Mouse (Mus musculus): Measurements from ENCODE around the gene Psg16. TPM values are rescaled to one million over a fixed set of nuclear protein-coding genes. Genes with fewer than 3 reads are reported as not detected.

The Psg16 gene
- total and polyA plus RNA-seq, 3 experiments = 0.23 to 0.67 TPM; not detected in 1

DNA sequence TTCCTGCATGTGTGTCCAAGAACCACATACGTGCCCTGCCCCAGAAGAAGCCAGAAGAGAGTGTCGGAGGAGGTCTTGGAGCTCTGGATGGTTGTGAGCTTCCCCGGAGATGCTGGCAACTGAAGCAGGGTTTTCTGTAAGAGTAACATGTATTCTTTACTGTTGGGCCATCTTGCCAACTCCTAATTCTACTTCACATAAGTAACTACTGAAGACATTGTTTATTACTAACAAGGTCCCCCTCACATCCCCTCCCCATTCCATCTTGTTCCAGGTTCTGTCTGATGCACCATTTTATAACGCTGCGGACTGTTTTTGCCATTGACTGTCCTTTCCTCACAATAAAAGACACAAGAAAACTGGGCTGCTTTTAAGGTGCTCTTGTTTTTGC lies 332 bp upstream of the Psg16 start:
- Histone ChIP-seq H3K4me3 (ENCODE audit: control insufficient read depth in 1 of 2, insufficient read depth in 1 of 2, low read depth in 2 of 2, low read length in 2 of 2) (no peak overlapping the region), H3K4me1 (ENCODE audit: control insufficient read depth in 1 of 2, insufficient read depth in 2 of 2, low read length in 2 of 2) (peaks cover 2 to 5% of the 10 kb centered on the region in 2 experiments; a peak in 2 of 4 replicates), H3K9me3 (replicated peaks; ENCODE audit: insufficient read depth, low read length) (no peaks in the 10 kb centered on the region), H3K27me3 (ENCODE audit: control insufficient read depth in 1 of 2, insufficient read depth in 2 of 2, low read length in 2 of 2) (no peaks in the 10 kb centered on the region), H3K36me3 (ENCODE audit: control insufficient read depth in 1 of 2, insufficient read depth in 2 of 2, low read length in 2 of 2) (peaks cover 0 to 2% of the 10 kb centered on the region in 2 experiments; a peak in 2 of 4 replicates), H3K79me2 (ENCODE audit: control insufficient read depth, insufficient read depth, low read length, poor library complexity) (no peaks in the 10 kb centered on the region), H3K27ac (ENCODE audit: control insufficient read depth, low read depth, low read length) (no peak overlapping the region), H3K9ac (ENCODE audit: control insufficient read depth, low read depth, low read length, poor library complexity, severe bottlenecking) (0 out of 2 replicates have a peak overlapping the region, but pooled peaks have one; percentile 7)
- TF ChIP-seq POLR2AphosphoS5 (IDR thresholded peaks at IDR 0.05; ENCODE audit: borderline replicate concordance, low read depth, low read length) (no peak), MXI1 (IDR thresholded peaks at IDR 0.05; ENCODE audit: low read depth, low read length) (no peak), MAZ (IDR thresholded peaks at IDR 0.05; ENCODE audit: low read depth, low read length) (no peak), NRF1 (IDR thresholded peaks at IDR 0.05; ENCODE audit: insufficient read depth, low read depth, low read length, poor library complexity, severe bottlenecking) (no peak), CHD1 (IDR thresholded peaks at IDR 0.05; ENCODE audit: low read depth, low read length) (no peak), MYB (IDR thresholded peaks at IDR 0.05; ENCODE audit: low read depth, low read length) (no peak), MYC (IDR thresholded peaks at IDR 0.05; ENCODE audit: low read depth, low read length) (no peak), ZMIZ1 (IDR thresholded peaks at IDR 0.05; ENCODE audit: low read depth, low read length) (no peak)
- no peak for DNase-seq (ENCODE audit: low read depth, low spot score)

DNA sequence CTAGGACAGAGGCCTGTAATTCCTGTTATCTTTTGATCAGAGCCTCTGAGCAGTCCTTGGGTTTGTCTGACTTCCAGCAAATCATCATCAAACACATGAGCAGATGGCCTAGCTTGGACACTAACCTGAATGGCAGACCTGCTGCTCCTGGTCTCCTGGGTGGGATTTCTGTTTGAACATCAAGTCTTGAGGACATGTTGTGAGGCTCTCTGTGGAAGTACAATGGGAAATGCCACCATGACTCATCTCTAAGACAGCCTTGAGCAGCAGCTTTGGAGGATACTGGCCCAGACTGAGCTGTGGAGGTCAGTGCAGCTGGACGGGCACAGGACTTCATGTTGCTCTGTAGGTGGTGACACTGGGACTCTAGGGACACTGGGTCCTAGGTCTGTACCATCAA lies 2.7 kb downstream of the Psg16 start:
- Histone ChIP-seq H3K4me3 (ENCODE audit: control insufficient read depth in 1 of 2, insufficient read depth in 1 of 2, low read depth in 2 of 2, low read length in 2 of 2) (no peak overlapping the region), H3K27me3 (ENCODE audit: control insufficient read depth in 1 of 2, insufficient read depth in 2 of 2, low read length in 2 of 2) (no peaks in the 10 kb centered on the region), H3K9ac (ENCODE audit: control insufficient read depth, low read depth, low read length, poor library complexity, severe bottlenecking) (no peak overlapping the region), H3K27ac (ENCODE audit: control insufficient read depth, low read depth, low read length) (no peak overlapping the region), H3K79me2 (ENCODE audit: control insufficient read depth, insufficient read depth, low read length, poor library complexity) (no peaks in the 10 kb centered on the region), H3K4me1 (ENCODE audit: control insufficient read depth in 1 of 2, insufficient read depth in 2 of 2, low read length in 2 of 2) (peaks cover 2 to 5% of the 10 kb centered on the region in 2 experiments; a peak in 2 of 4 replicates), H3K9me3 (replicated peaks; ENCODE audit: insufficient read depth, low read length) (no peaks in the 10 kb centered on the region), H3K36me3 (ENCODE audit: control insufficient read depth in 1 of 2, insufficient read depth in 2 of 2, low read length in 2 of 2) (peaks cover 0 to 2% of the 10 kb centered on the region in 2 experiments; a peak in 2 of 4 replicates)
- TF ChIP-seq USF2 (IDR thresholded peaks at IDR 0.05; ENCODE audit: borderline replicate concordance in 1 of 2, insufficient read depth in 1 of 2, low read depth in 1 of 2, low read length in 2 of 2) (no peak), MYC (IDR thresholded peaks at IDR 0.05; ENCODE audit: low read depth, low read length) (no peak), E2F4 (IDR thresholded peaks at IDR 0.05; ENCODE audit: borderline replicate concordance, low read depth, low read length) (no peak), RAD21 (IDR thresholded peaks at IDR 0.05; ENCODE audit: low read depth, low read length) (no peak), NELFE (IDR thresholded peaks at IDR 0.05; ENCODE audit: low read depth, low read length) (no peak), TAL1 (IDR thresholded peaks at IDR 0.05; ENCODE audit: low read length) (no peak), SMC3 (IDR thresholded peaks at IDR 0.05; ENCODE audit: low read depth, low read length) (no peak), TCF12 (IDR thresholded peaks at IDR 0.05; ENCODE audit: low read depth, low read length) (no peak), MXI1 (IDR thresholded peaks at IDR 0.05; ENCODE audit: low read depth, low read length) (no peak), KAT2A (conservative IDR thresholded peaks at IDR 0.05; ENCODE audit: low read depth, low read length) (no peak), TBP (IDR thresholded peaks at IDR 0.05; ENCODE audit: low read depth, low read length) (no peak)
- DNase-seq (ENCODE audit: low read depth, low spot score) = no peak
